In the genomic region with DNA sequence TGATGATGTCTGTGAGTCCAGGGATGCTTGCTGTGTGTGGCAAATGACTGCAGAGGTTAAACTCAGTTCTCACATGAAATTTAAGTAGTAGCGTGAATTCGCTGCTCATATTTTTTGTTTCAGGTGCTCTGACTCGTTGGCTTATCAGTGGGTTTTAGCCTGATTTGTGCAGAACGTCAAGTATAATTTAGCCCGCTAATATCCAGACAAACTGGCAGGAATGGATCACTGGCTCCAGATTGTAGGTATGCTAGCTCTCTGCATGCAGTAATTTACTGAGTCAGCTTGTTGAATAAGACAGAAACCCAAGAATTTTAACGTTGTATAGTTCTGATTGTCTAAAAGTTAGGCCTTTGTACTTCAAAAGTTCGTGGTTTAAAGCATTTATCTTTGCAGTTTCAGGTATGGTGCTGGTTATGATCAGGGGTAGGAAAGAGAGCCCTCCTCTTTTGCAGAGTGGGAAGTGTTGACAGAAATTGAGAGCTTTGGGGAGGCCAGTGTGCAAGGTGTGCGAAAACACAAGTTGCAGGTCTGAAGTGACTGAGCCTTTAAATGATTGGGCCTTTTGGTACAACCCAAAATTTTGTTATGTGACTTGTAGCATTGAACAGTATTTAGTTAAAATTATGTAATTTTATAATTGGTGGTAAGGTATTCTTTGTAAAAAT, we compare ENCODE assay signal across 8 mouse cellular contexts. TPM values are rescaled to one million over a fixed set of nuclear protein-coding genes. Genes with fewer than 3 reads are reported as not detected.
DNase-seq lines count a peak whose midpoint lies in the region; ATAC-seq and TF ChIP-seq lines count a peak whose summit lies in the region.

No protein-coding gene starts in this region.

- peak overlapping the region; percentile 18; the same call in 1 of the 2 replicates for H3K27ac ChIP-seq in kidney, adult 2 months (ENCODE audit: insufficient read depth, low read depth, low read length)
- H3K27ac ChIP-seq in hindbrain, embryonic 12.5 days: no peak overlapping the region
- H3K27ac ChIP-seq in midbrain, embryonic 14.5 days (replicated peaks; ENCODE audit: low read depth, low read length): no peak overlapping the region

- H3K27me3 ChIP-seq in kidney, adult 2 months (replicated peaks; ENCODE audit: control insufficient read depth, insufficient read depth, low read length): no peaks in the 10 kb centered on the region
- peaks cover 4% of the 10 kb centered on the region for H3K27me3 ChIP-seq in hindbrain, embryonic 12.5 days
- no peaks in the 10 kb centered on the region; the same call in 1 of the 2 replicates for H3K27me3 ChIP-seq in midbrain, embryonic 14.5 days (ENCODE audit: control insufficient read depth, insufficient read depth, low read length)

- TF ChIP-seq POLR2A in kidney, adult 2 months (IDR thresholded peaks at IDR 0.05; ENCODE audit: low read depth, low read length): no peak

- H3K9ac ChIP-seq in hindbrain, embryonic 12.5 days: peak overlapping the region; percentile 98
- H3K9ac ChIP-seq in midbrain, embryonic 14.5 days (replicated peaks; ENCODE audit: low read length): peak overlapping the region; percentile 96

- no peaks in the 10 kb centered on the region for H3K9me3 ChIP-seq in hindbrain, embryonic 12.5 days (replicated peaks)
- H3K9me3 ChIP-seq in midbrain, embryonic 14.5 days (ENCODE audit: control insufficient read depth, low read length): no peaks in the 10 kb centered on the region

- H3K36me3 ChIP-seq in kidney, adult 2 months (ENCODE audit: control insufficient read depth, insufficient read depth, low read length): no peaks in the 10 kb centered on the region
- no peaks in the 10 kb centered on the region for H3K36me3 ChIP-seq in hindbrain, embryonic 12.5 days
- H3K36me3 ChIP-seq in midbrain, embryonic 14.5 days (ENCODE audit: control insufficient read depth, insufficient read depth, low read length): no peaks in the 10 kb centered on the region

- WGBS in kidney, adult 2 months: 4% methylated on average over 8 of the region's 8 CpGs
- WGBS in hindbrain, embryonic 12.5 days: 2% methylated on average over 8 of the region's 8 CpGs
- 1% methylated on average over 8 of the region's 8 CpGs for WGBS in midbrain, embryonic 14.5 days

- H3K4me3 ChIP-seq in kidney, adult 2 months (ENCODE audit: insufficient read depth, low read depth, low read length): peak overlapping the region; percentile 48
- peak overlapping the region; percentile 96 for H3K4me3 ChIP-seq in hindbrain, embryonic 12.5 days
- peak overlapping the region; percentile 99 for H3K4me3 ChIP-seq in midbrain, embryonic 14.5 days (replicated peaks; ENCODE audit: low read depth, low read length)

- ATAC-seq in hindbrain, embryonic 12.5 days (ENCODE audit: low FRiP score): no peak
- ATAC-seq in midbrain, embryonic 14.5 days (ENCODE audit: low FRiP score, low TSS enrichment): no peak

- H3K4me1 ChIP-seq in kidney, adult 2 months (ENCODE audit: control insufficient read depth, insufficient read depth, low read length): peaks cover 7% of the 10 kb centered on the region; the same call in 1 of the 2 replicates
- H3K4me1 ChIP-seq in hindbrain, embryonic 12.5 days: peaks cover 24% of the 10 kb centered on the region
- H3K4me1 ChIP-seq in midbrain, embryonic 14.5 days (ENCODE audit: control insufficient read depth, insufficient read depth, low read length): peaks cover 43% of the 10 kb centered on the region

- H3K4me2 ChIP-seq in hindbrain, embryonic 12.5 days (replicated peaks): peak overlapping the region; percentile 90
- H3K4me2 ChIP-seq in midbrain, embryonic 14.5 days (ENCODE audit: low read length): peak overlapping the region; percentile 96

- peak; percentile 19 for DNase-seq in kidney, adult 2 months
- no peak for DNase-seq in kidney, postnatal 10 days
- DNase-seq in adipocyte (ENCODE audit: low spot score): peak; percentile 57
- DNase-seq in midbrain, embryonic 14.5 days: peak; percentile 37
- DNase-seq in left cerebral cortex, postnatal 4 days: no peak
- DNase-seq in urinary bladder, postnatal 25 days (ENCODE audit: low spot score): no peak
- DNase-seq in cerebellum, postnatal 25 days: no peak

- intact Hi-C loops in left cerebral cortex, postnatal 4 days (cut with DNase I): loop anchor here (2.0 to 5.0 kb wide), 2 partner anchors 42 to 465 kb away; no protein-coding TSS in a partner anchor

- no peak for TF ChIP-seq CTCF in kidney, adult 2 months (conservative IDR thresholded peaks at IDR 0.05; ENCODE audit: insufficient read depth, insufficient read length, low read depth, low read length)

RNA-seq across cellular contexts. Expression of a gene that starts 2.2 kb away (rescaled TPM):
- polyA plus RNA-seq in kidney, adult 2 months (2012; rRNA removed): 12.8 and 15.2 TPM in 2 replicates
- 14.1 and 15.7 TPM in 2 replicates for polyA plus RNA-seq in hindbrain, embryonic 12.5 days (2016; fragmentation: Nextera tagmentation; extraction: Ambion mirVana)
- polyA plus RNA-seq in midbrain, embryonic 14.5 days (2014; fragmentation: Nextera tagmentation; extraction: Ambion mirVana): 22.6 and 29.8 TPM in 2 replicates
- total RNA-seq in left cerebral cortex, postnatal 4 days (2021): 100 to 1,000 TPM; 144 to 149 TPM

RNA-seq across cellular contexts. Expression of a gene that starts 19.9 kb away (rescaled TPM):
- 16.0 and 25.0 TPM in 2 replicates for polyA plus RNA-seq in kidney, adult 2 months (2012; rRNA removed)
- 98.6 and 102 TPM in 2 replicates for polyA plus RNA-seq in hindbrain, embryonic 12.5 days (2016; fragmentation: Nextera tagmentation; extraction: Ambion mirVana)
- polyA plus RNA-seq in midbrain, embryonic 14.5 days (2014; fragmentation: Nextera tagmentation; extraction: Ambion mirVana): 126 and 143 TPM in 2 replicates
- 100 to 1,000 TPM; 101 to 104 TPM for total RNA-seq in left cerebral cortex, postnatal 4 days (2021)

Comparison
In these comparisons a context has a peak if more than half of its experiments do, and no peak if none do; other contexts are left out.
1. DNase-seq: peak in kidney, adult 2 months (single experiment), adipocyte (single experiment) and midbrain, embryonic 14.5 days (single experiment); none in kidney, postnatal 10 days (single experiment), left cerebral cortex, postnatal 4 days (single experiment), urinary bladder, postnatal 25 days (single experiment) and cerebellum, postnatal 25 days (0 of 2).
2. H3K4me3 ChIP-seq: peak in every context shown above with its lines; median percentile 99 in midbrain, embryonic 14.5 days; 96 in hindbrain, embryonic 12.5 days; 48 in kidney, adult 2 months.